Mouse (Mus musculus) adrenal gland (tissue): Measurements from ENCODE around the gene Rpl3l.

ENCODE experiments used
- intact Hi-C: fragments of 180-260 bp; cut with DNase I; formaldehyde crosslinking; loops from one replicate; pipeline ENCODE4 v1.15.1; 2025

The Rpl3l gene

DNA sequence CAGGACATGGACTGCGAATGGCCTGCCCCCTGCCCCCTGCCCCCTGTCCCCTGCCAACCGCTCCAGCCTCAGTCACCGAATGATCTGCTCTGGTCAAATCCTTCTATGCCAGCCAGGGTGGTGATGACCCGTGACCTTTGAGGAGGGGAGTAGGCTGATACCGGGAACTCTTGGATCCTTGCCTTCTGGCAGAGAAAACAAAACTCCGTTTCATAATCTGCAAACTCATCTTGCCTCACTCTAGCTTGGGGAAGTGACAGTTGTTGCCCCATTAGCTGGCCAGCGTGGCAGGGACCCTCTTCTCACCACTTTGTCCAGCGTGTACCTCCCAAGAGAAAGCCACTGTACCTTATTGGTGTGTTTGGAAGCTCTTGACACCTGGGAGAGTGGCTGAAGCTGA is 14.7 kb downstream of the Rpl3l start:
- intact Hi-C loops: no loop called here

DNA sequence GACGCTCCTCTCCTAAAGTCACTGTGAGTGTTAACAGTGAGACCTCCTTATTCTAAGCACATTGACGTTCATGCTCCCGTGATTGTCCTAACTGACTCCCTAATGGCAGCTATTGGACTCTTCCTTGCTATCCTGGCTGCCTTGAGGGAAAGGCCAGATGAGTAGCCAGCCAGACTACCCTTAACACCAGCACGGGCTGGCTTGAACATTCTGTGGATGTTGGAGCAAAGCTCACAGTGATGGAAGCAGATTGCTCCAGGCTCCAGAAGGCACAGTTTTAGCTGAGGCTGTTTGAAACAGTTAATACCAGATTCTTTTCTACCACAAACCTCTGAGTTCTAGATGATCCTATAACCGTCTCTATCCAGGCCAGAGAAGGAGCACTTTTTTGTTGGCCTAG is 16.3 kb downstream of the Rpl3l start:
- intact Hi-C loops: loop anchor here (2.0 kb wide), 1 partner anchor 141 kb away; no protein-coding TSS in a partner anchor

DNA sequence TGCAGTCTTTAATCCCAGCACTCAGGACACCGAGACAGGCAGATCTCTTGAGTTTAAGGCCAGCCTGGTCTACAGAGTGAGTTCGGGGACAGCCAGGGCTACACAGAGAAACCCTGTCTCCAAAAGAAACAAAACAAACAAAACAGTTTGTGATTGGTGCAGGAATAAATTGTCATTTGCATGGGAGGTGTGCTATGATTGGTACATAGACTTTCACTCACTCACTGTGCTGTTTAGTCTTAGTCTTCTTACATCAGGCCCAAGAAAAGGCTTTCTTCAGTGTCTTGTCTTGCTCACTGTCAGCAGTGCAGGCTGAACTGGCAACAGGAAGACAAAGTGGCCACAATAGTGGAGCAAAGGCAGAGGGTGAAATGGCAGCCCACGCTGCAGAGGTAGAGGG is 16.8 kb downstream of the Rpl3l start:
- intact Hi-C loops: loop anchor here (2.0 kb wide), 1 partner anchor 140 kb away; no protein-coding TSS in a partner anchor

DNA sequence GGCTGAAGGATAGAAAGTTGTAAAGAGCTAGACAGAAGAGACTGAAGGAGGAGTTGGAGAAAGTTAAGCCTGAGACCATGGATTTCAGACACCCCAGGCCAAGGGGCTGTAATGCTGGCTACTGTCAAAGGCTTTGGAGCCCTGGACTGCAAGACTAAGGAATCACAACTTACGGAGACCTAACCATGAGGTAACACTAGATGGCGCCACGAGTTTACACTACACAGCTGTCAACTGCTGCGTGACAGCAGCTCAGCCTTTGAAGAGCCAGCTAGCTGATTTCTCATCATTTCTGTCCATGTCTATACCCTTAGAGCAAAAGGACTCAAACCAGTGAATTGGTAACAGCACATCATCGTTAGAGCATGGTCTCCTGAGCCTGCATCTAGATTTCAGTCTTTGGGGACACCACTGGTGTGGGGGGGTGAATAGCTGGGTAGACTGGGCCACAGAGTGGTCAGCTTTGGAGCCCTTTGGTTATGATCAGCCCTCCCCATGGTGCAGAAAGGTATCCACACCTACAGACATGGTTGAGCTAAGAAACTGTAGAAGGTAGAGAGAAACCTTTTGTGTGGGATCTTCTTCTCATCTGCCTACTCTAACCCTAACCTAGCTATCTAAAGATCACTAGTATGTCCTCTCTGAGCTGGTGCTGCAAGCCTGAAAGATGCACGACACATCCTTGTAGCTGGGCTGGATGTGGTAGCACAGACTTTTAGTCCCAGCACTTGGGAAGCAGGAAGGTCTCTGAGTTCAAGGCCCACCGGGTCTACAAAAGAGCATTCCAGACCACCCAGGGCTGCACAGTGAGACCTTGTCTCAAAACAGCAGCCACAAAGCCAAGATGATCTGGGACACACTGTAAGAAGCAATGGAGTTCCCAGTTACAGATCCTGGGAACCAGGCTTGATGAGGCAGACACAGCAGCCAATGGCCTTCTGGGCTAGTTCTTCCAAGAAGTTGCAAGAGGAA is 18.2 kb downstream of the Rpl3l start:
- intact Hi-C loops: loop anchor here (2.0 kb wide), 2 partner anchors 71 to 139 kb away; no protein-coding TSS in a partner anchor

DNA sequence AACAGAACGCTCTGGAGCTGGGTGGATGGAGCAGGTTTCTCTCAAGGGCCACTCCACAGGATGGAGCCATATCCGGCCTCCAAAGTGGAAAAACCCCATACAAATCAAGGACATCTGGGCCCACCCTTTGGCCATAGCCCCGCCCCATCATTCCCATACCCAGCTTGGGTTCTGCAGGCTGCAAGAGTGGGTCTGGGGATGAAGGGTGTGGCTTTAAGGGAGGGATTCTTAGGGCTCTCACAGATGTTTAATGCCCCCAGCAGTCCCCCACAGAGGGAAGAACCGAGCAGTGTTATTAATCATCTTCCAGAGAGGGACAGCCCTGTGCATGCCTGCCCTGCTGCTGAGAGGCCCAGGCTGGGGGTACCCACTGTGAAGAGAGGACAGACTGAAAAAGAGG is 19.4 kb downstream of the Rpl3l start:
- intact Hi-C loops: loop anchor here (2.0 kb wide), 1 partner anchor 70 kb away; no protein-coding TSS in a partner anchor

DNA sequence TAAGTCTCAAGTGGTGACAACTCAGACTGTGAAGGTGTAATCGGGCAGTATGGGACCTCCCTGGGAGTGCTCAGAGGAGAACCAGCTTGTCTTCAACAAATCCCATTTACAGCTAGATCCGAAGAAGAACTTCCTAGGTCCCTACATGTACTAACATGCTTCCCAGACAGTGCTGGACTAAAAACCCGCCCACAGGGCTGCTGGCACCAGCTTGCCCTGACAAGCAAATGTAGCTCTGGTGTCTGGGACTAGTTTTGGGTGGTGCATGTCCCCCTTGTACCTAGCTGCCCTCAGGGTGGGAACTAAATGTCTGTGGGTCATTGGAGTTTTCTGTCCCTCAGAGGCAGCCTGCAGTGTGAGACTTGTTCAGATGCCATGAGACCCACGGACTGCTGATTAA is 23.9 kb downstream of the Rpl3l start:
- intact Hi-C loops: no loop called here

DNA sequence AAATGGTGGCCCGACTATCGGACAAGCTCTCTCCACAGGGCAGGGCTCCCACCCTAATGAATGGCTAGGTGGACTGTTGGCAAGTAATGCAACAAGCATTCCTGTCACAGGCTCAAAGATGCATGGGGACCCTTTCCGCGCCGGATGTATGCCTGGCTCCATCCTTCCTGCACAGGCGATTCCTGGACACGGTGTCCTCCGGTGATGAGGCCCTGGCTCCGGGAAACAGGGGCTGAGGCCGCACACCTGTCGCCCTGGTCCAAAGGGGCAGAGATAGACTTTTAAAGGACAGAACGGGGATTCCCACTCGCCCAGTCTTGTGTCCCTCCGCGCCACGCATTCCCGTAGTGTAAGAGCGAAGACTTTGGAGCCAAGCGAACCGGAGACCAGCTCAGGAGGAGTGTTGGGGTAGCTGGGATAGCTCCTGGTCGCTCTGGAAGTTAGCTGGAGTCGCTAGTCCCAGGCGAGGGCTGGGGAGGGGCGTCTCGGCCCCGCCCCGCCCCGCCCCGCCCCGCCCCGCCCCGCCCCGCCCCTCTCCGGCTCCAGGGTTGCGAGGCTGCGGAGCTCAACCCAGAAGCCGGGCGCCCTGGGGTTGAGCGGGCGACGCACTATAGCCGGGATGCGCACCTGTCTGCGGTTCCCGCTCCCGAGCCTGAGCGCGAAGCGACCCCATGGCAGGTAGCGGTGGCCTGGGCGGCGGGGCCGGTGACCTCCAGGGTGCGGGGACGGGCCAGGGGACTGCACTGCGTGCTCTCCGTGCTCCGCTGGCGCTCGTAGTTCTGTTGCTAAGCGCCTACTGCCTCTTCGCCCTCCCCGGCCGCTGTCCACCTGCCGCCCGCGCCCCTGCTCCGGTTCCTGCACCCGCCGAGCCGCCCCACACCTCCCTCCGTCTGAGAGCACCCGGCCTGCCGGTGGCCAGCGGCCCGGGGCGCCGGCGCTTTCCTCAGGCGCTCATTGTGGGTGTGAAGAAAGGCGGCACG is 25.1 kb downstream of the Rpl3l start, which contains the start of gene Hs3st6:
Hs3st6 (plus strand) TSS at position 574 of the 980 bp plus-strand sequence.
- intact Hi-C loops: no loop called here

DNA sequence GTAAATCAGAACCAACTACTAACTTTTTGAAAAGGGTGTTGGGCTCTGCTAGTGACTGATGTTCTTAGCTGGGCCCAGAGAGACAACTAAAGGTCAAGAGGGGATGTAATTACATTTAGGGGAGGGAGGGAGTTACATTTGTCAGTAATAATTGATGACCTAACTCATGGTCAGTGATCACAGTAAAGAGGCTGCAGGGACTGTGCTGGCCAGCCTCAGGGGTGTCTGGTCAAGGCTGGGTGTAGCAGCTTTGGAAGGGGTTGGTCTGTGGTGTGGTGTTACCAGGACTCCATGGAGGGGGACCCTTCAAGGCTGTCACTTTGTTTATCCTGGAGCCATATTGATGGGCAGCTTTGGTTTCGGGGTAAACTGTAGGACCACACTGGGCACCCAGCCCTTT is 29.8 kb downstream of the Rpl3l start:
- intact Hi-C loops: no loop called here

DNA sequence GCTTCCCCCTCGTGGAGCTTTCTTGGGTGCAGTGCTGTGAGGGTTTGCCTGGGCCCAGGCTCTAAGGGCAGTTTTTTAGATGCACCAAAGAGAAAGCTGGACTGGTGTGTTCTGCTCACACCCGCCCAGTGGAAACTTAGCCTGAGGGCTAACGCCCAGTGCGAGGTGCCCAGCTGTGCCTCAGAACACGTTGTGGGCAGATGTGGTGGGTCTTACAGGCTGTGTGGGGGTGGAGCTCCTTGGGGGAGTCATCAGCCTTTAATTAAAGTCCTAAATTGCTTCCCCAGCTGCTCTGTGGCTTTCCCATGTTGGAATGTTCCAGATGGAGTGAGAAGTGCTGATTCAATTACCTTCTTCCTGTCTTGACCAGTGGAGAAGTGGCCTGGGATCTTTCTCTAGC is 33.5 kb downstream of the Rpl3l start:
- intact Hi-C loops: no loop called here

DNA sequence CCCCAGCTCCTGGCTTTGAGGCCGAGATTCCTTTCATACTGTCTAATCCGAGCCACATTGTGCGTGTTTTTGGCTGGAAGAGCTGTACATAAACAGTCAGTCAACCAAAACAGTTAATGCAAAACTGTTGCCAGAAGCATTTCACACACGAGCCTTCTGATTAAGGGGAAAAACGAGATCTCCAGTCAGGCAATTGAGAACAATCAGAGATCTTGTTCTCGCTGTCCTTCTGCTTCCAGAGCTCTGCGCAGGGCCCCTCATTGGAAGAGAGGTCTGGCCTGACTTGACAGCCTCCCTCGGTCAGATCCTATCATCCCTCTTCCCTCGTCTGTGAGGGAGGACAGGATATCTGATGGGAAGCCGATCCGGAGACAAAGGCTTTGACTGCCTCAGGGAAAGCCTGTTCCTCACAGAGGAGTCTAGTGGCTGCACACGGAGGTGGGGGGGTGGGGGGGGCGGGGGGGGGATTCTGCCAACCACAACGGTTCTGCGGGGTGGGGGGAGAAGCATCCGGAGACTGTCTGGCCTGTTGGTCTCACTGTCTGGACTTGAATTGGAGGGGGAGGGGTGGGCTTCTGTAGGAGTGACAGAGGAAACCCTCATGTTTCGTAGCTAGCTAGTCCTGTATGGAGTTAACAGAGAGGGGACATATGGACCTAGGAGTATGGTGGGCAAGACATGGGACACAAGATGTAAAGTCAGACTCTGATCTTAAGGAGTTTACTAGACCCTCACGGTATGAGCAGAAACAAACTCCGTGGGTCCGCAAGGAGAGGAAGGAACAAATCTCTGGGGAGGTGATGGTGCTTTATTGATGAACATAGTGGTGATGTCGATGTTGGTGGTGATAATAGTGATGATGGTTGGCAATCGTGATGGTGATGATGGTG is 37.6 kb downstream of the Rpl3l start:
- intact Hi-C loops: no loop called here

DNA sequence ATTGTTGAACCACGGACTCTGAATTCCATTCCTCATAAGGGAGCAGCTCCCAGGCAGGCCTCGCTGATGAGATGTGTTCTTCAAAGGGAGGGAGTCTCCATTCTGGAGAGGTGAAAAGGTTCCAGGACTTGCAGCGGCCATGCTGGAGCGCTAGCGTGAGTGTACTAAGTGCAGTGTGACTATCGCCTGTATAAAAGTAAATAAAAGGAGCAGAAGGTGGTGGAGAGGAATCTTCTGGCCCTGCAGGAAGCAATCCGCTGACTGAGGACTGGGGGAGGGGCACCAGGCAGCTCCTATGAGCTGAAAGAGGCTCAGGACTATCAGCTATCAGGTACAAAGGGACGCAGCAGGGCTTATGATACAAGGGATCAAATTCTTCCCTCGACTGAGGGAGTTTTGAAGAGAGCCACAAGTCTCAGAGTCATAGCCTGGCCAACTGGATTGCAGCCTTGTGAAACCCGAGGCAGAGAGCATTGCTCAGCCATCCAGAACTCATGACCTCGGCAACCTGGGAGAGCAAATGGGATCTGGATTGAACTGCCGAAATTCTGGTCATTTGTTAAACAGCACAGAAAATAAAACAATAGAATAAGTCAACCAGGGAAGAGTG is 38.8 kb downstream of the Rpl3l start:
- intact Hi-C loops: no loop called here

DNA sequence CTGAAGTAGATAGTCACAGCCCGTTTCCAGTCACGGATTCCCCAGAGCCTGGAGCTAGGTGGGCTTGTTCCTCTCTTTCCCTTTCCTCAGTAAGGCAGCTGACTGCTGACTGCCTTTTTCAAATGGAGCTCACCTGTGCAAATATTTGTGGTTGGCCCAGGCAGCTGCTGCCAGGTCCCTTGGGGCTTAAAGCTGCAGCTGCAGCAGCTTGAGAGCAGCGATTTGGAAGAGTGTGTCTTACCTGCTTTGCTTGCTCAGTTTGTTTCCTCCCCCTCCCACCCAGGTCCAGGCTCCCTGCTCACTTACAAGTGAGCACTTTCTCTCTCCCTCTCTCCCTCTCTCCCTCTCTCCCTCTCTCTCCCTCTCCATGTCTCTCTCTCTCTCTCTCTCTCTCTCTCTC is 41.5 kb downstream of the Rpl3l start:
- intact Hi-C loops: no loop called here

DNA sequence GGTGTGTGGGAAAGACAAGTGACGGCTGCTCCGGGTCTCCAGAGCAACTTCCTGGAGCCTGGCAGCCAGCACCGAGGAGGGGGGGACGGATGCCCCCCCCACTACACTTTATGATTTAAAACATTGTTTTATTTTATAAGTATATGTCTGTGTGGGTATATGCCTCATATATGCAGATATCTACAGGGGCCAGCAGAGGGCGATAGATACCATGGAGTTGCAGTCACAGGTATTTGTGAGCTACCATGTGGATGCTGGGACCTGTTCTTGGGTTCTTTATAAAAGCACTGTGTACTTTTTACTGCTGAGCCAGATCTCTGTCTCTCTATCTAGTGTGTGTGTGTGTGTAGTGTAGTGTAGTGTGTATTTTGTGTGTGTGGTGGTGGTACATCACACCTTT is 45.6 kb downstream of the Rpl3l start:
- intact Hi-C loops: no loop called here

DNA sequence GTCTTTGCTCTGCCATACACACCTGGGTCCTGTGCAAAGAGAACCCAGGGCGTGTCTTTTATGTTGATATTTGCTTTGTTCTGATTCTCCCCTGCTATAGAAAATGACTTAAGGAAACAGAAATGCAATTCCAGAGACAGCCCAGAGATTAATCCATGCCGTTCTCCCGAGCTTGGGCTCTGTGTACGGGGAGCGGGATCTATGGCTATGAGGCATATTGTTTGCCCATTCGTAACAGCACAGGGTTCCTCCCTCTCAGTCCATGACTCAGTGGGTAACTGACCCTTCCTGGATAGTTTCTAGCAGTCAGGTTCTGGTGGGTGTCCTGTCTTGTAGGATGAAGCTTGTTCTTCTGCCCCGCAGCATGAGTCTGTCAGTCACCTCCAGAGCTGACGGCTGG is 47.6 kb downstream of the Rpl3l start:
- intact Hi-C loops: no loop called here

DNA sequence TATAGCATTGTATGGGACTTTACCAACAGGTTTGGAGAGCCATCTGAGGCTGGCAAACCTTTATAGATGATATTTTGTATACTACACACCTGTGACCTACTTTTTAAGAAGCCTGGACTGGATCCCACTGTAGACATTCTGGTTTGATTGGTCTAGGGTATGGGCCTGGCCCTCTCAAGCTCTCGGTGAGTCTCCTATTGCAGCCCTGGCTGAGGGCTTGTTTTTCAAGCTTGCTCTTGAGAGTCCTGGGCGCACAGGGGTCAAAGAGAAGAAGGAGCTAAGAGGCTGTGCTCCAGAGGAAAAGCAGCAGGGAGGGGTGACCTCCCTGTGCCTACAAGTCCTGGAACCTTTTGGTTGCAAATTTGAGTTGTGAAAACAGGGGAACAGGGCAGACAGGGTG is 49.5 kb downstream of the Rpl3l start:
- intact Hi-C loops: no loop called here

DNA sequence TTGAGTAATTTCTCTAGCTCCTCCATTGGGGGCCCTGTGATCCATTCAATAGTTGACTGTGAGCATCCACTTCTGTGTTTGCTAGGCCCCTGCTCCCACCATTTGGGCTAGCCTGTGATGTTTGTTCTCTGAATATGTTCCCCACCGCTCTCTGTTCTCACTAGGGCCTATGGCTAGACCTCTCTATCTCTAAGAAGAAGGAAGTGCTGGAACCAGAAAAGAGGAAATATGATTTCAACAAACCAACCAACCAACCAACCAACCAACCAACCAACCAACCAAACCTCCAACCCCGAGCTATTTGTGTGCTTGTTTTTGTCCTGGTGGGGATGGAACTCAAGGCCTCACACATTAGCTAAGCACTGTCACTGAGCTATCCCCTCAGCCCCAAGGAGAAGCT is 53.2 kb downstream of the Rpl3l start:
- intact Hi-C loops: no loop called here
